Mouse (Mus musculus): Measurements from ENCODE around the gene Tut4. TPM values are rescaled to one million over a fixed set of nuclear protein-coding genes. Genes with fewer than 3 reads are reported as not detected.

Tut4 gene
- polyA plus RNA-seq, 1 experiment from 2014 or later = 53.1 TPM

GRCm38 (mm10) chr4:108598306-108598705 lies 139.1 kb downstream of the Tut4 start:
- H3K27ac ChIP-seq (replicated peaks in 1 of 2; ENCODE audit: control insufficient read depth in 1 of 2, insufficient read depth in 1 of 2, low read depth in 2 of 2, low read length in 2 of 2) = peak overlapping the region in 1 of 2 experiments; percentile 33; a peak in 1 of 4 replicates
- no peak overlapping the region for H3K4me3 ChIP-seq (ENCODE audit: control insufficient read depth in 1 of 2, insufficient read depth in 1 of 2, low read depth in 1 of 2, low read length in 2 of 2)
- no peak overlapping the region for H3K4me2 ChIP-seq (ENCODE audit: low read length)
- H3K4me1 ChIP-seq (ENCODE audit: control insufficient read depth in 2 of 2, insufficient read depth in 2 of 2, low read length in 2 of 2) = peaks cover 0 to 2% of the 10 kb centered on the region in 2 experiments; a peak in 1 of 4 replicates
- peaks cover 40% of the 10 kb centered on the region for H3K36me3 ChIP-seq (ENCODE audit: control insufficient read depth, insufficient read depth, low read length)
- H3K9me3 ChIP-seq (ENCODE audit: control insufficient read depth, low read length) = 0 out of 2 replicates have a peak, but pooled peaks cover 2% of the 10 kb centered on the region
- no peak for ATAC-seq (ENCODE audit: insufficient number of reproducible peaks, insufficient read depth, low FRiP score, low read depth)
- H3K27me3 ChIP-seq (ENCODE audit: control insufficient read depth, insufficient read depth, low read length) = no peaks in the 10 kb centered on the region
- WGBS = 72% methylated on average over 4 of the region's 4 CpGs
- no peak overlapping the region for H3K9ac ChIP-seq (ENCODE audit: low read length)

- Histone ChIP-seq H3K36me3 (ENCODE audit: control insufficient read depth, insufficient read depth, low read length) (peaks cover 61% of the 10 kb centered on the region), H3K9me3 (ENCODE audit: control insufficient read depth, low read length) (0 out of 2 replicates have a peak, but pooled peaks cover 2% of the 10 kb centered on the region), H3K4me3 (ENCODE audit: control insufficient read depth in 1 of 2, insufficient read depth in 1 of 2, low read depth in 1 of 2, low read length in 2 of 2) (no peak overlapping the region), H3K9ac (ENCODE audit: low read length) (no peak overlapping the region), H3K4me2 (ENCODE audit: low read length) (no peak overlapping the region), H3K27me3 (ENCODE audit: control insufficient read depth, insufficient read depth, low read length) (no peaks in the 10 kb centered on the region), H3K27ac (replicated peaks in 1 of 2; ENCODE audit: control insufficient read depth in 1 of 2, insufficient read depth in 1 of 2, low read depth in 2 of 2, low read length in 2 of 2) (no peak overlapping the region), H3K4me1 (ENCODE audit: control insufficient read depth in 2 of 2, insufficient read depth in 2 of 2, low read length in 2 of 2) (no peaks in the 10 kb centered on the region)
- no peak for ATAC-seq (ENCODE audit: insufficient number of reproducible peaks, insufficient read depth, low FRiP score, low read depth)
- 95% methylated on average over 7 of the region's 7 CpGs for WGBS
These were observed 142.6 kb downstream of the Tut4 start for GRCm38 (mm10) chr4:108601870-108602269.

- ATAC-seq (ENCODE audit: insufficient number of reproducible peaks, insufficient read depth, low FRiP score, low read depth) = no peak
- H3K9me3 ChIP-seq (ENCODE audit: control insufficient read depth, low read length) = no peaks in the 10 kb centered on the region
- H3K4me3 ChIP-seq (ENCODE audit: control insufficient read depth in 1 of 2, insufficient read depth in 1 of 2, low read depth in 1 of 2, low read length in 2 of 2) = no peak overlapping the region
- H3K36me3 ChIP-seq (ENCODE audit: control insufficient read depth, insufficient read depth, low read length) = peaks cover 41% of the 10 kb centered on the region
- H3K27me3 ChIP-seq (ENCODE audit: control insufficient read depth, insufficient read depth, low read length) = no peaks in the 10 kb centered on the region
- H3K4me2 ChIP-seq (ENCODE audit: low read length) = no peak overlapping the region
- no peak overlapping the region for H3K27ac ChIP-seq (replicated peaks in 1 of 2; ENCODE audit: control insufficient read depth in 1 of 2, insufficient read depth in 1 of 2, low read depth in 2 of 2, low read length in 2 of 2)
- H3K4me1 ChIP-seq (ENCODE audit: control insufficient read depth in 2 of 2, insufficient read depth in 2 of 2, low read length in 2 of 2) = no peaks in the 10 kb centered on the region
- H3K9ac ChIP-seq (ENCODE audit: low read length) = no peak overlapping the region
- WGBS = 96% methylated on average over 3 of the region's 3 CpGs
These were observed 149.4 kb downstream of the Tut4 start for GRCm38 (mm10) chr4:108608651-108609050.

Other genes with a start within 250 kb of the Tut4 start
- gene Zyg11a, start 241.4 kb upstream of the Tut4 start, polyA plus RNA-seq (2014; fragmentation: Nextera tagmentation; extraction: Ambion mirVana) = not detected in 2 replicates
- gene Zyg11b, start 158.3 kb upstream of the Tut4 start, polyA plus RNA-seq (2014; fragmentation: Nextera tagmentation; extraction: Ambion mirVana) = 10.3 and 10.7 TPM in 2 replicates
- 47.4 and 48.9 TPM in 2 replicates for gene Coa7, start 131.3 kb upstream of the Tut4 start, polyA plus RNA-seq (2014; fragmentation: Nextera tagmentation; extraction: Ambion mirVana)
- gene Shisal2a, start 76.1 kb upstream of the Tut4 start, polyA plus RNA-seq (2014; fragmentation: Nextera tagmentation; extraction: Ambion mirVana) = 1.1 and 2.0 TPM in 2 replicates
- gene Gpx7, start 52.5 kb upstream of the Tut4 start, polyA plus RNA-seq (2014; fragmentation: Nextera tagmentation; extraction: Ambion mirVana) = 57.7 and 68.5 TPM in 2 replicates
- gene Prpf38a, start 119.9 kb downstream of the Tut4 start, polyA plus RNA-seq (2014; fragmentation: Nextera tagmentation; extraction: Ambion mirVana) = 52.7 and 59.8 TPM in 2 replicates
- gene Orc1, start 120.0 kb downstream of the Tut4 start, polyA plus RNA-seq (2014; fragmentation: Nextera tagmentation; extraction: Ambion mirVana) = 3.1 and 3.4 TPM in 2 replicates
- gene Cc2d1b, start 160.5 kb downstream of the Tut4 start, polyA plus RNA-seq (2014; fragmentation: Nextera tagmentation; extraction: Ambion mirVana) = 13.2 and 14.5 TPM in 2 replicates

All from heart, embryonic 14.5 days (tissue).